Mouse (Mus musculus) forebrain, postnatal 0 days (tissue): ENCODE measurements around the gene Plekha6. TPM values are rescaled to one million over a fixed set of nuclear protein-coding genes. Genes with fewer than 3 reads are reported as not detected.
A peak's percentile ranks its signal among the peaks of the same experiment; 100 is the strongest.

Experiments used
- ATAC-seq: fragments of 200-750 bp; cut with Nextera tagmentation; 2 replicates; pipeline ENCODE4 v1.8.0; 2017; ENCODE audit warnings: mild to moderate bottlenecking, moderate library complexity
- DNase-seq: peaks from one replicate; pipeline ENCODE4 v3.0.0-alpha.2; 2015
- H3K27ac ChIP-seq: fragments of 300-500 bp; sonication (generic); 2 replicates; pipeline ENCODE4 v1.5.1; 2014; ENCODE audit warnings: low read depth, mild to moderate bottlenecking, antibody characterized with exemption, low read length, moderate library complexity, mixed read lengths
- H3K27me3 ChIP-seq: fragments of 300-500 bp; sonication (generic); 2 replicates; pipeline ENCODE4 v1.6.1; 2014; ENCODE audit warnings: mild to moderate bottlenecking, low read length, mixed read lengths; ENCODE audit not compliant: insufficient read depth
- H3K36me3 ChIP-seq: fragments of 300-500 bp; sonication (generic); 2 replicates; pipeline ENCODE4 v1.6.1; 2014; ENCODE audit warnings: mild to moderate bottlenecking, moderate library complexity; ENCODE audit not compliant: insufficient read depth
- H3K4me1 ChIP-seq: fragments of 300-500 bp; sonication (generic); 2 replicates; pipeline ENCODE4 v1.6.1; 2014; ENCODE audit warnings: antibody characterized with exemption; ENCODE audit not compliant: insufficient read depth
- H3K4me2 ChIP-seq: fragments of 300-500 bp; sonication (generic); 2 replicates; pipeline ENCODE4 v1.6.1; 2014; ENCODE audit warnings: low read depth, mild to moderate bottlenecking, moderate library complexity
- H3K4me3 ChIP-seq: fragments of 300-500 bp; sonication (generic); 2 replicates; pipeline ENCODE4 v1.5.1; 2014; ENCODE audit warnings: low read depth, low read length, mixed read lengths
- H3K9ac ChIP-seq: fragments of 300-500 bp; sonication (generic); 2 replicates; pipeline ENCODE4 v1.6.1; 2014; ENCODE audit warnings: mild to moderate bottlenecking
- H3K9me3 ChIP-seq: fragments of 300-500 bp; sonication (generic); 2 replicates; pipeline ENCODE4 v1.6.1; 2016; ENCODE audit warnings: low read length
- CTCF ChIP-seq: sonication (generic); IDR thresholded peaks from 2 replicates; pipeline ENCODE4 v1.5.1; 2016; ENCODE audit warnings: antibody characterized with exemption, control low read depth, low read depth
- WGBS: fragments of 180-500 bp; shearing (Covaris S2); extraction: QIAGEN DNeasy Blood & Tissue Kit; methylation state at CpG from one replicate; pipeline ENCODE4 v1.1.7; 2014; 5-methylcytosine and 5-hydroxymethylcytosine counted together
- polyA plus RNA-seq: library from polyadenylated mRNA; unstranded; fragments of >200 nt; fragmentation: Nextera tagmentation; extraction: Ambion mirVana; gene quantifications from 2 replicates; pipeline ENCODE4 v1.2.1, GENCODE M21; 2015
- total RNA-seq: library from RNA; depleted of rRNA; stranded (reverse); fragments of >200 nt; gene quantifications from 2 replicates; pipeline ENCODE4 v1.2.3, GENCODE M21; 2014

Gene Plekha6
- total and polyA plus RNA-seq, 2 experiments from 2014 or later = 5.7 to 28.6 TPM

DNA sequence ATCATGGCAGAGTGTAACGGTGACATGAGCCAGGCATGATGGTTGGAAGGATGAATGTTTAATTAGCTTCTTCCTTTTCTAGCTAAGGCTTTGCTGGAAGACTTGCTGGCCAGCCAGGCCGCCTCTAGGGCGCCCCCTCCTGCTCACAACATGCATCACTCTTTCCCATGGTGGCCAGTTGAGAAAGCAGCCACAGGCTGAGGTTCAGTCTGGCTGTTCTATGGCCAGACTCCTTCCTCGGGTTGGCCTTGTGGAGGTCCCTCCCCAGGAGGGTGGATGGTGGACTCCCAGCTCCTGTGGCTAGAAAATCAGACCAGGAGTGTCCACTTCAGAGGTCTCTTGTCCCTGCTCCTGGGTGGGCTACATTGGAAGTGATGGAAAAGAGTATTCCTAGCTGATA is 142.8 kb downstream of the Plekha6 start:
- no peaks in the 10 kb centered on the region for H3K27me3 ChIP-seq
- WGBS = under 1% methylated on average over 4 of the region's 4 CpGs
- H3K9me3 ChIP-seq = no peaks in the 10 kb centered on the region
- peak; percentile 76 for DNase-seq
- no peak overlapping the region for H3K4me3 ChIP-seq
- H3K4me1 ChIP-seq = no peaks in the 10 kb centered on the region
- no peaks in the 10 kb centered on the region; the same call in 1 of the 2 replicates for H3K36me3 ChIP-seq
- H3K9ac ChIP-seq = no peak overlapping the region
- peak; percentile 85 for TF ChIP-seq CTCF
- no peak overlapping the region for H3K27ac ChIP-seq
- ATAC-seq = peak; percentile 57; the same call in 1 of the 2 replicates
- no peak overlapping the region for H3K4me2 ChIP-seq

DNA sequence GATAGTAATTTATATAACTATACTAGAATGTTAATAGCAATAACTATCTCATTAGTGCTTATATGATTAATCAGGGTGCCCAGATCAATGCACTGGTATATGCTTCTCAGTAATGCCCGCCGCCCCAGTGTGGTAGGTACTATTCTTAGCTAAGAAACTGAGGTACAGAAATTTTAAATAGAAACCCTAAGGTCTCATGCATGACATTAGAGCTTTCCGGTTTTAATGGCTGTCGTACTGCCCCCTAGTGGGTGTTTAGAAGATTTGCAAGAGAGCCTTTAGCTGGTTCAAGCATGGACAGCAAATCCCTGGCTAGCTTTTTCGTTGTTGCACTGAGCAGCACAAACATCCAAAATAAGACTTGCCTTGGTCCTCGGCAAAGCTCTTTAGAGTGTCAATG is 143.3 kb downstream of the Plekha6 start:
- TF ChIP-seq CTCF = peak; percentile 79
- Histone ChIP-seq H3K4me1 (no peaks in the 10 kb centered on the region), H3K4me2 (no peak overlapping the region), H3K4me3 (no peak overlapping the region), H3K36me3 (no peaks in the 10 kb centered on the region; the same call in 1 of the 2 replicates), H3K27ac (no peak overlapping the region), H3K27me3 (no peaks in the 10 kb centered on the region), H3K9ac (no peak overlapping the region), H3K9me3 (no peaks in the 10 kb centered on the region)
- WGBS = 8% methylated on average over 6 of the region's 6 CpGs
- 0 out of 2 replicates have a peak, but pooled peaks have one; percentile 16 for ATAC-seq
- DNase-seq = peak; percentile 82

- H3K9ac ChIP-seq = no peak within 1 kb of the TSS
- H3K36me3 ChIP-seq = no peaks in the 10 kb centered on the region
- ATAC-seq = no peak
- no peaks in the 10 kb centered on the region for H3K9me3 ChIP-seq
- 75% methylated on average over 14 of the region's 14 CpGs for WGBS
- DNase-seq = no peak
- no peaks in the 10 kb centered on the region for H3K27me3 ChIP-seq
- no peak within 1 kb of the TSS for H3K4me2 ChIP-seq
- peaks cover 5% of the 10 kb centered on the region for H3K4me1 ChIP-seq
- H3K4me3 ChIP-seq = no peak within 1 kb of the TSS
- no peak within 1 kb of the TSS for H3K27ac ChIP-seq
- no peak for TF ChIP-seq CTCF
These were observed 145.8 kb downstream of the Plekha6 start, which contains the start of gene Golt1a for GRCm38 (mm10) chr1:133309652-133310267. Gene Golt1a, plus strand, starts transcription at chr1:133309800.

GRCm38 (mm10) chr1:133311240-133311639 is 147.2 kb downstream of the Plekha6 start:
- no peak overlapping the region for H3K27ac ChIP-seq
- no peak for ATAC-seq
- DNase-seq = no peak

DNA sequence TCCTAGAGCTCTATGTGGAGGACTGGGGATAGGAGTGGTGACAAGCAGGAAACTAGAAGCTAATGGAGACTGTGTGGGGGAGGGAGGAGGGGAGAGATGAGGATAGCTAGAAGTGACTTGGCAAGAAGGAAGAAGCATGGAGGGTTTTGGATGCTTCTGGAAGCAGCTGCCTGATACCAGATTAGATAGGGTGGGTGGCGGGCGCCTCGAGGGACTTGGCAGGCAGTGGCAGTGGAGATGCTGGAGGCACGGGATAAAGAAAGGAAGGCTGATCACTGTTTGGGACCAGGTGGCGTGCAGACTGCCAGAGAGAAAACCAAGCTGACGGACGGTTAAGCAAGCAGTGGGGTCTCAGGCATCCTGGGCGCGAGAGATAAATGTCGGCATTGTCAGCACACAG is 147.9 kb downstream of the Plekha6 start:
- no peaks in the 10 kb centered on the region for H3K9me3 ChIP-seq
- no peaks in the 10 kb centered on the region for H3K27me3 ChIP-seq
- H3K4me3 ChIP-seq = no peak overlapping the region
- DNase-seq = peak; percentile 83
- WGBS = 11% methylated on average over 10 of the region's 10 CpGs
- no peak for TF ChIP-seq CTCF
- no peaks in the 10 kb centered on the region for H3K36me3 ChIP-seq
- H3K4me2 ChIP-seq = 0 out of 2 replicates have a peak overlapping the region, but pooled peaks have one; percentile 2
- H3K9ac ChIP-seq = no peak overlapping the region
- peaks cover 5% of the 10 kb centered on the region for H3K4me1 ChIP-seq
- H3K27ac ChIP-seq = no peak overlapping the region
- ATAC-seq = peak; percentile 91

More at GRCm38 (mm10) chr1:133311240-133311639, 147.2 kb downstream of the Plekha6 start:
- peak; percentile 46 for TF ChIP-seq CTCF
- Histone ChIP-seq H3K36me3 (no peaks in the 10 kb centered on the region), H3K4me3 (no peak overlapping the region), H3K4me2 (no peak overlapping the region), H3K9ac (no peak overlapping the region), H3K4me1 (peaks cover 5% of the 10 kb centered on the region), H3K27me3 (no peaks in the 10 kb centered on the region), H3K9me3 (no peaks in the 10 kb centered on the region)
- WGBS = 54% methylated on average over 4 of the region's 4 CpGs

- Histone ChIP-seq H3K9ac (no peak overlapping the region), H3K27me3 (no peaks in the 10 kb centered on the region), H3K4me3 (no peak overlapping the region), H3K9me3 (no peaks in the 10 kb centered on the region), H3K4me2 (no peak overlapping the region), H3K36me3 (no peaks in the 10 kb centered on the region), H3K27ac (no peak overlapping the region), H3K4me1 (peaks cover 5% of the 10 kb centered on the region)
- WGBS = 25% methylated on average over 8 of the region's 8 CpGs
- ATAC-seq (no peak), DNase-seq (peak; percentile 57)
- peak; percentile 74 for TF ChIP-seq CTCF
These were observed 150.4 kb downstream of the Plekha6 start for GRCm38 (mm10) chr1:133314364-133314763.

DNA sequence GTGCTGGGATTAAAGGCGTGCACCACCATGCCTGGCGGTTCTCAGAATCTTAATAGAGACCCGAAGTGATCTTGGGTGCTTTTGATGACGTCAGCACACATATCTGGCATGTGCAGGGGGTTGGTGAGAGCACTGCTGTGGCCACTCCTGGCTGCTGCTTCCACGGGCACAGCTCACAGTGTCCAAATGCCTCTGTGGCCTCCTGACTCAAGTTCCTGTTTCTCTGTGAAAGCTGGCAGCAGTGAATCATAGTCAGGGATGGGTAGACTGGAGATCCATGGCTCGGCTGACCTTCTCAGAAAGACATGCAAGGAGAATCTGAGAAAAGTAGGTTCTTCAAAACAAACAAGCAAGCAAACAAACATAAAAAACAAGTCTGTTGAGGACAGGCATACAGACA is 151.8 kb downstream of the Plekha6 start:
- Histone ChIP-seq H3K4me3 (no peak overlapping the region), H3K27me3 (no peaks in the 10 kb centered on the region), H3K27ac (no peak overlapping the region), H3K36me3 (no peaks in the 10 kb centered on the region), H3K9ac (no peak overlapping the region), H3K4me2 (no peak overlapping the region), H3K4me1 (peaks cover 5% of the 10 kb centered on the region), H3K9me3 (no peaks in the 10 kb centered on the region)
- WGBS = 79% methylated on average over 6 of the region's 6 CpGs
- no peak for ATAC-seq
- no peak for DNase-seq
- no peak for TF ChIP-seq CTCF
